Mouse (Mus musculus): Measurements from ENCODE around the gene Hoxd3. TPM values are rescaled to one million over a fixed set of nuclear protein-coding genes. Genes with fewer than 3 reads are reported as not detected.
A peak's percentile ranks its signal among the peaks of the same experiment; 100 is the strongest.

Hoxd3 gene
- polyA plus RNA-seq, 1 experiment from 2014 or later: 0.21 TPM

GRCm38 (mm10) chr2:74781386-74781785, 69.7 kb downstream of the Hoxd3 start:
- H3K27me3 ChIP-seq (replicated peaks): no peaks in the 10 kb centered on the region
- H3K9ac ChIP-seq: no peak overlapping the region
- ATAC-seq (replicated peaks): no peak
- no peak overlapping the region for H3K4me2 ChIP-seq
- WGBS: 89% methylated on average over 5 of the region's 5 CpGs
- H3K36me3 ChIP-seq (replicated peaks): no peaks in the 10 kb centered on the region
- no peak overlapping the region for H3K27ac ChIP-seq
- no peak overlapping the region for H3K4me3 ChIP-seq
- no peaks in the 10 kb centered on the region for H3K4me1 ChIP-seq
- no peaks in the 10 kb centered on the region for H3K9me3 ChIP-seq

GRCm38 (mm10) chr2:74795531-74795930, 83.8 kb downstream of the Hoxd3 start:
- no peak overlapping the region for H3K9ac ChIP-seq
- no peaks in the 10 kb centered on the region for H3K4me1 ChIP-seq
- no peaks in the 10 kb centered on the region for H3K36me3 ChIP-seq (replicated peaks)
- H3K4me3 ChIP-seq: no peak overlapping the region
- WGBS: 62% methylated on average over 7 of the region's 7 CpGs
- ATAC-seq (replicated peaks): no peak
- no peak overlapping the region for H3K4me2 ChIP-seq
- no peak overlapping the region for H3K27ac ChIP-seq
- no peaks in the 10 kb centered on the region for H3K27me3 ChIP-seq (replicated peaks)
- H3K9me3 ChIP-seq: no peaks in the 10 kb centered on the region

MicroRNAs within 50 kb of the gene (microRNA counts, 519-probe panel; counts per million panel counts)
- 1,122 counts per million, percentile 2 among the panel's probes with 10 or more counts for microRNA mmu-miR-10b

Small RNAs within 50 kb of the gene (microRNA-seq; reads per million reads assigned to microRNA genes)
- not detected for gene Gm44463
- 563 reads per million, percentile 74 among the genes with 10 or more reads in this experiment for gene Mir10b

Other genes with a start within 250 kb of the Hoxd3 start
- 43.4 and 49.4 TPM in 2 replicates for gene Lnpk, start 132.5 kb upstream of the Hoxd3 start, polyA plus RNA-seq (2015; fragmentation: Nextera tagmentation; extraction: Ambion mirVana)
- 0.31 and 0.52 TPM in 2 replicates for gene Evx2, start 52.4 kb upstream of the Hoxd3 start, polyA plus RNA-seq (2015; fragmentation: Nextera tagmentation; extraction: Ambion mirVana)
- gene Hoxd13, start 43.6 kb upstream of the Hoxd3 start, polyA plus RNA-seq (2015; fragmentation: Nextera tagmentation; extraction: Ambion mirVana): 0.06 TPM in 1 of 2 replicates, not detected in the other
- gene Hoxd12, start 36.9 kb upstream of the Hoxd3 start, polyA plus RNA-seq (2015; fragmentation: Nextera tagmentation; extraction: Ambion mirVana): not detected in 2 replicates
- not detected in 2 replicates for gene Hoxd11, start 32.4 kb upstream of the Hoxd3 start, polyA plus RNA-seq (2015; fragmentation: Nextera tagmentation; extraction: Ambion mirVana)
- gene Hoxd10, start 20.0 kb upstream of the Hoxd3 start, polyA plus RNA-seq (2015; fragmentation: Nextera tagmentation; extraction: Ambion mirVana): not detected in 2 replicates
- gene Hoxd9, start 14.2 kb upstream of the Hoxd3 start, polyA plus RNA-seq (2015; fragmentation: Nextera tagmentation; extraction: Ambion mirVana): not detected in 2 replicates
- 0.08 and 0.10 TPM in 2 replicates for gene Hoxd8, start 7.3 kb upstream of the Hoxd3 start, polyA plus RNA-seq (2015; fragmentation: Nextera tagmentation; extraction: Ambion mirVana)
- not detected in 2 replicates for gene Hoxd4, start within 50 bp of the Hoxd3 start, polyA plus RNA-seq (2015; fragmentation: Nextera tagmentation; extraction: Ambion mirVana)
- gene Gm28230, start 14.8 kb downstream of the Hoxd3 start, polyA plus RNA-seq (2015; fragmentation: Nextera tagmentation; extraction: Ambion mirVana): not detected in 2 replicates
- gene Hoxd1, start 51.1 kb downstream of the Hoxd3 start, polyA plus RNA-seq (2015; fragmentation: Nextera tagmentation; extraction: Ambion mirVana): not detected in 2 replicates
- gene Mtx2, start 113.9 kb downstream of the Hoxd3 start, polyA plus RNA-seq (2015; fragmentation: Nextera tagmentation; extraction: Ambion mirVana): 139 and 154 TPM in 2 replicates